8 mouse cellular contexts compared by ENCODE assay signal in the genomic region with DNA sequence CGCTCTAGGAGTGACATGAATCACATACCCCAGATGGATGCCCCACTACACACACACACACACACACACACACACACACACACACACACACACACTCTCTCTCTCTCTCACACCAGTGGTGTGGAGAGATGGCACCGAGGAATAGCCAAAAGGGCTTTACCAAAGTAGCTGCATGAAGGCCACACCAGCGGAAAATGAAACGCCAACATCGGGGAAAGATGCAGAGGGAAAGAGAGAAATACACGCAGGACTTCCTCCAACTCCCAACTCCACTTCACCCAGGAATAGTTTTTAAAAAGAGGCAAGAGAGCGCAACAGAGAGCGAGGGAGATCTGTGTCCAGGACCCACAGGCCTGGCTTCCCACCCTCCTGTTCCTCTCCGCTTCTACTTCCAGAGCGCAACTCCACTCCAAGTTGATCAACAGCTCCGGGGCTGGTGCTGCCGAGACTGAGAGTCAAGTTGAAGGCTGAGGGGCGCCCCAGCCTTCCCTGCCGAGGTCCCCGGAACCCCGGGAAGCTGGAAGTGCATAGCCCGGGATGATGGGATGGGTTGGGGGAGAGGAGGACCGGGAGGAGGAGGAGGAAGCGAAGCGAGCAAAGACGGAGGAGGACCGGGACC.
A peak's percentile ranks its signal among the peaks of the same experiment; 100 is the strongest.
DNase-seq lines count a peak whose midpoint lies in the region; ATAC-seq and TF ChIP-seq lines count a peak whose summit lies in the region.

No protein-coding gene starts in this region.

- dilution Hi-C loops in CH12.LX (cut with MboI; ENCODE audit: extremely low pct_ligation_motif_present, extremely low pct_unique_long_range_greater_than_20kb, low sequenced_read_pairs), result no loop called here

- H3K4me1 ChIP-seq in kidney, embryonic 15.5 days, result peaks cover 52% of the 10 kb centered on the region
- H3K4me1 ChIP-seq in CH12.LX (ENCODE audit: control insufficient read depth in 1 of 2, insufficient read depth in 2 of 2), result peaks cover 6 to 40% of the 10 kb centered on the region in 2 experiments
- no peaks in the 10 kb centered on the region; the same call in 1 of the 2 replicates for H3K4me1 ChIP-seq in embryonic facial prominence, embryonic 11.5 days (ENCODE audit: control insufficient read depth, insufficient read depth, low read length)
- peaks cover 7% of the 10 kb centered on the region for H3K4me1 ChIP-seq in intestine, postnatal 0 days (replicated peaks; ENCODE audit: control insufficient read depth, insufficient read depth, low read length)

- TF ChIP-seq CTCF in CH12.LX (conservative IDR thresholded peaks at IDR 0.05 in 1 of 2, IDR thresholded peaks at IDR 0.05 in 1 of 2; ENCODE audit: low read depth in 2 of 2, low read length in 2 of 2), result no peak
- no peak for TF ChIP-seq CTCF in intestine, postnatal 0 days (IDR thresholded peaks at IDR 0.05; ENCODE audit: low read depth)

- in situ Hi-C loops in CH12.LX (cut with MboI; ENCODE audit: low pct_ligation_motif_present, low pct_unique_long_range_greater_than_20kb, low sequenced_read_pairs), result no loop called here

- H3K27ac ChIP-seq in kidney, embryonic 15.5 days, result peak overlapping the region; percentile 82
- H3K27ac ChIP-seq in CH12.LX (ENCODE audit: insufficient read depth, low read depth), result peak overlapping the region; percentile 92
- H3K27ac ChIP-seq in embryonic facial prominence, embryonic 11.5 days (replicated peaks; ENCODE audit: low read depth, low read length), result peak overlapping the region; percentile 89
- H3K27ac ChIP-seq in intestine, postnatal 0 days (ENCODE audit: low read depth, low read length), result peak overlapping the region; percentile 80

- no peak for DNase-seq in kidney, postnatal 10 days
- no peak for DNase-seq in CH12.LX (ENCODE audit: extremely low read depth)
- DNase-seq in embryonic facial prominence, embryonic 11.5 days (ENCODE audit: low spot score), result no peak
- peak; percentile 51 for DNase-seq in neural tube, embryonic 10.5 days (ENCODE audit: extremely low spot score, low spot score)
- DNase-seq in urinary bladder, adult 2 months (ENCODE audit: low spot score), result no peak
- no peak for DNase-seq in adrenal gland, postnatal 25 days

- H3K4me3 ChIP-seq in kidney, embryonic 15.5 days (replicated peaks), result peak overlapping the region; percentile 61
- H3K4me3 ChIP-seq in CH12.LX (replicated peaks in 1 of 3; ENCODE audit: low read depth in 2 of 3, low read length in 2 of 3, poor library complexity in 1 of 3), result peak overlapping the region; percentile 74 to 89 (median 79)
- peak overlapping the region; percentile 77 for H3K4me3 ChIP-seq in embryonic facial prominence, embryonic 11.5 days (ENCODE audit: low read depth, low read length)
- peak overlapping the region; percentile 50 for H3K4me3 ChIP-seq in intestine, postnatal 0 days (ENCODE audit: low read depth, low read length)

- TF ChIP-seq RAD21 in CH12.LX (IDR thresholded peaks at IDR 0.05; ENCODE audit: low read depth, low read length), result no peak

- no peaks in the 10 kb centered on the region for H3K9me3 ChIP-seq in kidney, embryonic 15.5 days (replicated peaks)
- no peaks in the 10 kb centered on the region for H3K9me3 ChIP-seq in CH12.LX (replicated peaks; ENCODE audit: low read length)
- no peaks in the 10 kb centered on the region for H3K9me3 ChIP-seq in embryonic facial prominence, embryonic 11.5 days (replicated peaks; ENCODE audit: control insufficient read depth, low read length)
- no peaks in the 10 kb centered on the region for H3K9me3 ChIP-seq in intestine, postnatal 0 days (ENCODE audit: control insufficient read depth)

- H3K27me3 ChIP-seq in kidney, embryonic 15.5 days, result peaks cover 24% of the 10 kb centered on the region; the same call in 1 of the 2 replicates
- H3K27me3 ChIP-seq in CH12.LX (replicated peaks), result no peaks in the 10 kb centered on the region
- no peaks in the 10 kb centered on the region for H3K27me3 ChIP-seq in embryonic facial prominence, embryonic 11.5 days (ENCODE audit: control insufficient read depth, insufficient read depth, low read length)
- H3K27me3 ChIP-seq in intestine, postnatal 0 days (replicated peaks; ENCODE audit: control insufficient read depth, insufficient read depth, low read length), result no peaks in the 10 kb centered on the region

- no peaks in the 10 kb centered on the region for H3K36me3 ChIP-seq in kidney, embryonic 15.5 days
- H3K36me3 ChIP-seq in CH12.LX (replicated peaks in 1 of 2; ENCODE audit: control insufficient read depth in 1 of 2, insufficient read depth in 1 of 2, low read length in 1 of 2), result peaks cover 0 to 3% of the 10 kb centered on the region in 2 experiments
- no peaks in the 10 kb centered on the region for H3K36me3 ChIP-seq in embryonic facial prominence, embryonic 11.5 days (replicated peaks; ENCODE audit: control insufficient read depth, insufficient read depth, low read depth, low read length)
- no peaks in the 10 kb centered on the region for H3K36me3 ChIP-seq in intestine, postnatal 0 days (ENCODE audit: control insufficient read depth, insufficient read depth)

- 2% methylated on average over 21 of the region's 22 CpGs for WGBS in kidney, embryonic 15.5 days
- WGBS in embryonic facial prominence, embryonic 11.5 days, result under 1% methylated on average over 22 of the region's 22 CpGs
- WGBS in intestine, postnatal 0 days, result 2% methylated on average over 22 of the region's 22 CpGs

- H3K9ac ChIP-seq in kidney, embryonic 15.5 days, result peak overlapping the region; percentile 60
- peak overlapping the region; percentile 96 for H3K9ac ChIP-seq in CH12.LX (ENCODE audit: insufficient read depth, low read depth)
- peak overlapping the region; percentile 90 for H3K9ac ChIP-seq in embryonic facial prominence, embryonic 11.5 days (replicated peaks; ENCODE audit: low read length)
- peak overlapping the region; percentile 70 for H3K9ac ChIP-seq in intestine, postnatal 0 days (ENCODE audit: low read depth, low read length)

- peak overlapping the region; percentile 83 for H3K4me2 ChIP-seq in kidney, embryonic 15.5 days
- peak overlapping the region; percentile 24 for H3K4me2 ChIP-seq in CH12.LX (ENCODE audit: insufficient read depth, low read depth, poor library complexity, severe bottlenecking)
- peak overlapping the region; percentile 81 for H3K4me2 ChIP-seq in embryonic facial prominence, embryonic 11.5 days (ENCODE audit: low read depth, low read length)
- H3K4me2 ChIP-seq in intestine, postnatal 0 days (replicated peaks; ENCODE audit: low read depth), result peak overlapping the region; percentile 87

- peaks cover 94% of the 10 kb centered on the region for H3K79me2 ChIP-seq in CH12.LX (replicated peaks; ENCODE audit: control insufficient read depth, extremely low read depth, insufficient read depth, poor library complexity, severe bottlenecking)

- TF ChIP-seq EP300 in CH12.LX (IDR thresholded peaks at IDR 0.05; ENCODE audit: low read length), result no peak

- no peak; the same call in 1 of the 2 replicates for ATAC-seq in kidney, embryonic 15.5 days (replicated peaks; ENCODE audit: low FRiP score)
- ATAC-seq in embryonic facial prominence, embryonic 11.5 days (replicated peaks; ENCODE audit: insufficient number of reproducible peaks, low FRiP score, low TSS enrichment, low read depth), result peak; percentile 32
- ATAC-seq in intestine, postnatal 0 days, result peak; percentile 23

- no peak; the same call in 1 of the 2 replicates for TF ChIP-seq POLR2A in CH12.LX (IDR thresholded peaks at IDR 0.05; ENCODE audit: low read depth, low read length)

TF ChIP-seq in CH12.LX, 34 proteins besides CTCF, POLR2A, EP300 and RAD21 (continues in another document):
- no peak for TF ChIP-seq ZC3H11A (IDR thresholded peaks at IDR 0.05; ENCODE audit: low read depth, low read length)
- peak; percentile 51; the same call in 1 of the 2 replicates for TF ChIP-seq SIN3A (IDR thresholded peaks at IDR 0.05; ENCODE audit: low read length)
- no peak for TF ChIP-seq NRF1 (IDR thresholded peaks at IDR 0.05; ENCODE audit: low read depth, low read length)
- no peak for TF ChIP-seq CHD2 (IDR thresholded peaks at IDR 0.05; ENCODE audit: low read length)
- no peak for TF ChIP-seq KAT2A (IDR thresholded peaks at IDR 0.05; ENCODE audit: insufficient replicate concordance, low read length)
- no peak for TF ChIP-seq USF1 (IDR thresholded peaks at IDR 0.05; ENCODE audit: low read depth, low read length)
- TF ChIP-seq MAFK (IDR thresholded peaks at IDR 0.05; ENCODE audit: insufficient replicate concordance, low read length), result no peak
- peak; percentile 61 for TF ChIP-seq MXI1 (IDR thresholded peaks at IDR 0.05; ENCODE audit: low read depth, low read length)
- no peak for TF ChIP-seq GABPA (IDR thresholded peaks at IDR 0.05; ENCODE audit: insufficient replicate concordance, low read depth, low read length)
- no peak for TF ChIP-seq CHD1 (IDR thresholded peaks at IDR 0.05; ENCODE audit: low read depth, low read length)
- no peak for TF ChIP-seq ZNF384 (IDR thresholded peaks at IDR 0.05; ENCODE audit: low read depth, low read length)
- no peak for TF ChIP-seq JUND (conservative IDR thresholded peaks at IDR 0.05; ENCODE audit: low read depth, low read length)
- TF ChIP-seq ZMIZ1 (IDR thresholded peaks at IDR 0.05; ENCODE audit: low read depth, low read length), result 0 out of 2 replicates have a peak, but pooled peaks have one; percentile 22
- TF ChIP-seq ETS1 (conservative IDR thresholded peaks at IDR 0.05; ENCODE audit: low read depth, low read length), result no peak
- no peak for TF ChIP-seq MAZ (IDR thresholded peaks at IDR 0.05; ENCODE audit: low read depth, low read length)
- no peak for TF ChIP-seq USF2 (conservative IDR thresholded peaks at IDR 0.05; ENCODE audit: low read depth, low read length)
- TF ChIP-seq MAX (IDR thresholded peaks at IDR 0.05; ENCODE audit: low read length), result no peak
- TF ChIP-seq TBP (conservative IDR thresholded peaks at IDR 0.05; ENCODE audit: low read depth, low read length), result no peak
- TF ChIP-seq SMC3 (IDR thresholded peaks at IDR 0.05; ENCODE audit: low read depth, low read length), result no peak
- TF ChIP-seq RCOR1 (conservative IDR thresholded peaks at IDR 0.05; ENCODE audit: low read depth, low read length), result no peak
- no peak for TF ChIP-seq BHLHE40 (IDR thresholded peaks at IDR 0.05; ENCODE audit: low read depth, low read length)
- TF ChIP-seq MEF2A (IDR thresholded peaks at IDR 0.05; ENCODE audit: borderline replicate concordance, low read depth, low read length), result no peak
- no peak for TF ChIP-seq IRF4 (IDR thresholded peaks at IDR 0.05; ENCODE audit: low read depth, low read length)
- no peak for TF ChIP-seq HCFC1 (IDR thresholded peaks at IDR 0.05; ENCODE audit: low read depth, low read length)
- TF ChIP-seq ELF1 (IDR thresholded peaks at IDR 0.05; ENCODE audit: low read depth, low read length), result 0 out of 2 replicates have a peak, but pooled peaks have one; percentile 5
- no peak for TF ChIP-seq E2F4 (IDR thresholded peaks at IDR 0.05; ENCODE audit: insufficient replicate concordance, low read depth, low read length)
- TF ChIP-seq POLR2AphosphoS2 (IDR thresholded peaks at IDR 0.05; ENCODE audit: low read depth, low read length), result no peak
- TF ChIP-seq NELFE (IDR thresholded peaks at IDR 0.05; ENCODE audit: low read depth, low read length), result no peak

Comparison
In these comparisons a context has a peak if more than half of its experiments do, and no peak if none do; other contexts are left out.
1. H3K4me2 ChIP-seq: peak in every context shown above with its lines; median percentile 87 in intestine, postnatal 0 days; 83 in kidney, embryonic 15.5 days; 81 in embryonic facial prominence, embryonic 11.5 days; 24 in CH12.LX.